Mouse (Mus musculus) stomach, embryonic 15.5 days (tissue): ENCODE data around the gene Gm7168. TPM values are rescaled to one million over a fixed set of nuclear protein-coding genes. Genes with fewer than 3 reads are reported as not detected.
"Not testable (repeated sequence)": the region's sequence is repeated elsewhere in the genome, so short reads cannot be mapped to it uniquely, and the experiment has no call there.

Source experiments
- ATAC-seq: fragments of 200-750 bp; cut with Nextera tagmentation; 2 replicates; pipeline ENCODE4 v1.8.0; 2017; ENCODE audit warnings: low read depth, moderate number of reproducible peaks, moderate TSS enrichment; ENCODE audit not compliant: insufficient read depth, low FRiP score
- H3K27ac ChIP-seq: fragments of 300-500 bp; sonication (generic); 2 replicates; pipeline ENCODE4 v1.5.1; 2015; ENCODE audit warnings: mild to moderate bottlenecking, inconsistent platforms
- H3K27me3 ChIP-seq: fragments of 300-500 bp; sonication (generic); replicated peaks from 2 replicates; pipeline ENCODE4 v1.6.1; 2015; ENCODE audit warnings: inconsistent platforms
- H3K36me3 ChIP-seq: fragments of 300-500 bp; sonication (generic); 2 replicates; pipeline ENCODE4 v1.6.1; 2015; ENCODE audit warnings: inconsistent platforms
- H3K4me1 ChIP-seq: fragments of 300-500 bp; sonication (generic); 2 replicates; pipeline ENCODE4 v1.6.1; 2015; ENCODE audit warnings: inconsistent platforms
- H3K4me2 ChIP-seq: fragments of 300-500 bp; sonication (generic); 2 replicates; pipeline ENCODE4 v1.6.1; 2015; ENCODE audit warnings: mild to moderate bottlenecking, inconsistent platforms
- H3K4me3 ChIP-seq: fragments of 300-500 bp; sonication (generic); replicated peaks from 2 replicates; pipeline ENCODE4 v1.5.1; 2015; ENCODE audit warnings: inconsistent platforms
- H3K9ac ChIP-seq: fragments of 300-500 bp; sonication (generic); 2 replicates; pipeline ENCODE4 v1.6.1; 2015; ENCODE audit warnings: inconsistent platforms
- H3K9me3 ChIP-seq: fragments of 300-500 bp; sonication (generic); 2 replicates; pipeline ENCODE4 v1.6.1; 2016; ENCODE audit warnings: inconsistent platforms
- WGBS: fragments of 180-500 bp; shearing (Covaris S2); methylation state at CpG from one replicate; pipeline ENCODE4 v1.1.7; 2015; 5-methylcytosine and 5-hydroxymethylcytosine counted together
- polyA plus RNA-seq: library from polyadenylated mRNA; unstranded; fragments of >200 nt; fragmentation: Nextera tagmentation; extraction: Ambion mirVana; gene quantifications from 2 replicates; pipeline ENCODE4 v1.2.1, GENCODE M21; 2015

Gene Gm7168
- polyA plus RNA-seq, 1 experiment from 2014 or later, result not detected

- H3K36me3 ChIP-seq, H3K27ac ChIP-seq, H3K4me2 ChIP-seq, H3K9me3 ChIP-seq, H3K4me3 ChIP-seq, H3K9ac ChIP-seq, H3K4me1 ChIP-seq, ATAC-seq, H3K27me3 ChIP-seq: not testable (repeated sequence)
- WGBS, result 98% methylated on average over 2 of the region's 2 CpGs
These were observed 12.8 kb upstream of the Gm7168 start for GRCm38 (mm10) chr17:13935364-13935763.

DNA sequence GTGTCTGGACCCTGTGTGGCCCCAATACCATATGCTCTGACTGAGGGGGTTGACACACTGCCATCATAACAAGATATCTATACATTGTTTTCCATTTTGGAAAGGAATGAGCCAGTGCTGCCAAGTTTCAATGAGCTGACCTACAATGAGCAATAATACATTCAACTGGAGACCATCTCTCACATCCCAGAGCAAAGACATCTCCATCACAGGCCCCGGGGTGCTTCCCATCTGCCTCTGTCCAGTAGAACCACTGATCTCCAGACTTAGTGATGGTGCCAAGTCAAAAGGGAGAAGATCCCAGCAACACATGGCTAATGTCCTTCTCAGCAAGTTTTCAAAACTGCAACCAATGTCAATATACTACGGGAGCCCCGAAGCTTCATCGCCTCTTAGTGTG lies 10.4 kb upstream of the Gm7168 start:
- H3K36me3 ChIP-seq, result no peaks in the 10 kb centered on the region
- ATAC-seq, result no peak
- WGBS, result 93% methylated on average over 4 of the region's 4 CpGs
- H3K9me3 ChIP-seq, result no peaks in the 10 kb centered on the region
- no peak overlapping the region for H3K27ac ChIP-seq
- H3K4me2 ChIP-seq, result no peak overlapping the region
- no peaks in the 10 kb centered on the region for H3K4me1 ChIP-seq
- no peak overlapping the region for H3K9ac ChIP-seq
- no peaks in the 10 kb centered on the region for H3K27me3 ChIP-seq
- H3K4me3 ChIP-seq, result no peak overlapping the region

DNA sequence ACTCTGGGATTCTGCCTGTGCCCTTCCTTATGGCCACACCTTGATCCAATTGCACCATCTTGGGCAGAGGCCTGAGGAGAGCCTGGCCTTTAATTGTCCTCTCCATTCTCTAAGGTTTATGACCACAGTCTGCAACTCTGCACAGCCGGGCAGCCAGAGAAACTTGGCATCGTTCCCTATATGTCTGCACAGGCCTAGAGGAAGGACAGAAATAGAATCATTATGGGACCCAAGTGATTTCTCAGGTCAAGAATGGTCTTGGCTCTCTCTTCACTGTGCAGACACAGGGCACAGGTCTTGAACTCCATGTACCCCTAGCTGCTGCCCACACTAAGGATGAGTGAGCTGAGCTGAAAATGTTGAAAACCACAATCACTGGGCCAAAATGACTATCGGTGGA lies 9.5 kb upstream of the Gm7168 start:
- no peak overlapping the region for H3K27ac ChIP-seq
- no peak overlapping the region for H3K9ac ChIP-seq
- 79% methylated on average over 3 of the region's 3 CpGs for WGBS
- no peak overlapping the region for H3K4me3 ChIP-seq
- H3K27me3 ChIP-seq, result no peaks in the 10 kb centered on the region
- H3K36me3 ChIP-seq, result no peaks in the 10 kb centered on the region
- no peaks in the 10 kb centered on the region for H3K4me1 ChIP-seq
- no peak for ATAC-seq
- H3K4me2 ChIP-seq, result no peak overlapping the region
- no peaks in the 10 kb centered on the region for H3K9me3 ChIP-seq

DNA sequence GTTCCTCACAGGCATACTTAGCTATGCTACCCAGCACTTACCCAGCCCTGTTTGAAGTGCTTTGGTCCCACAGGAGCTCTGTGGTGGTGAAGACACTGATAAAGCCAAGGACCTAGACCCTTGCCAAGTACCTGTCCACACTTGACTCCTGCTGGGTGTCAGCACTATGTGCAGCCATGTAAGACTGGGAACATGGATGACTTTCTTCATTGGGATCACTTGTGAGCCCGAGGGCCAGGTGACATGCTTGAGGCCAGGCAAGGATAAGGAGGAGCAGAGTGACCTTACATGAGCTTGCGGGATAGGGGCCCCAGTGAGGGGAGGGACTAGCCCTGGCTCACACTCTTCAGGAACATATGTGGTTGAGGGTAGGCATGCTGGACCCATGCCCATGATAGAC lies 8.9 kb upstream of the Gm7168 start:
- H3K9ac ChIP-seq, H3K4me2 ChIP-seq, ATAC-seq, H3K27ac ChIP-seq, H3K36me3 ChIP-seq, H3K4me3 ChIP-seq, H3K9me3 ChIP-seq, H3K27me3 ChIP-seq, H3K4me1 ChIP-seq: not testable (repeated sequence)
- WGBS, result 78% methylated on average over 2 of the region's 2 CpGs

DNA sequence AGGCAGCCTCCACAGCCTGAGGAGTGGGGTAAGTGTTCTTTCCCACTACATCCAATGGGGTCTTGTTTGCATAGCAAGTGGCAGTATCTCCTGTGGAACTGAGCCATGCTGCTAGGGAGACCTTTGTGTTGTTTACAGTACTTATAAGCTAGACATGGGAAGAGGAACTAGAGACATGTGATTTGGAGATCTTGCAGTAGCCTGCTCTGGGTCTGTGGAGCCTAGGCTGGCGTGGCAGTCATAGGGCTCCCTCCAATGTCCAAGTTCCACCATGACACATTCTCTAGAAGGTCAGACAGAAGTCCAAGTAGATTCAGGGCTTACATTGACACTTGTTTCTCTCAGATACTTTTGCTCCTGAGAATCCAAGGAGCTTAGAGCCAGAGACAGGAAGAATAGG lies 7.7 kb upstream of the Gm7168 start:
- H3K27ac ChIP-seq, result no peak overlapping the region
- no peaks in the 10 kb centered on the region for H3K27me3 ChIP-seq
- no peaks in the 10 kb centered on the region for H3K36me3 ChIP-seq
- WGBS, result 74% methylated on average over 1 of the region's 1 CpGs
- H3K9ac ChIP-seq, result no peak overlapping the region
- no peaks in the 10 kb centered on the region for H3K4me1 ChIP-seq
- H3K9me3 ChIP-seq, result no peaks in the 10 kb centered on the region
- no peak overlapping the region for H3K4me3 ChIP-seq
- H3K4me2 ChIP-seq, result no peak overlapping the region
- no peak for ATAC-seq

DNA sequence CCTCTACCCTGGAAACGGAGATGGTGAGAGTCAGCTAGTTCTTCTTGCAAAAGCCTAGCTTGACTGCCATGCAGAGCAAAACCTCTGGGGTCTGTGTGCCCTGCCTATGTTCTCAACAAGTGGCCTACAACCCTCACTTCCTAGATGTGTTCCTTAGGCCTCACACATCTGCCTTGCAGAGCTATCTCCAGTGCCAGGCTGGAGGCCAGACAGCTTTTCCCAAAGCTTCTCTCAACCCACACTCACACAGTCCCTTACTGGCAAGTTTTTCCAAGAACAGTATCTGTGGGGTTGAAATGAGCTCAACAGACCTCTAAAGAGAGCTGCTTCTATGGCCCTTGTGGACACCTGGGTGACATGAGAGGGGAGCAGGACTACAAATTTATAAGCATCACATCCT lies 3.4 kb downstream of the Gm7168 start:
- H3K4me1 ChIP-seq, H3K4me3 ChIP-seq, H3K9ac ChIP-seq, H3K27ac ChIP-seq, H3K4me2 ChIP-seq, H3K9me3 ChIP-seq, ATAC-seq, H3K27me3 ChIP-seq, H3K36me3 ChIP-seq: not testable (repeated sequence)
- 67% methylated on average over 1 of the region's 1 CpGs for WGBS

DNA sequence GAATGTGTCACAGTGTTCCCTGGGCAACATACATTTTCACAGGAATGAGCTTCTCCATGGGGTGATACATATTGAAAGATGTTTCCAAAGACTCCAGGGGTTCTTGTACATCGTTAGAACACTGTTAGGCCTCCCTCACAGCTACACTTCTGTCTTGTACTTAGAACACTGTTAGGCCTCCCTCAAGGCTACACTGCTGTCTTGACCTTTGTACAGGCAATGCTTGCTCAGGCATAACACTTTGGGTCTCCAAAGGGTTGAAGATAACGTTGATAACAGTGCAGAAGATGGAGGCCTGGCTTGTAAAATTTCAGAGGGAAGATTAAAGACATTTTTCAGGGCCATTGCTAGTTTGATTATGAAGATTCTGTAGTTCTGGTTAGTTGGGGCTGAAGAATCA lies 10.0 kb downstream of the Gm7168 start:
- not testable (repeated sequence) for H3K27me3 ChIP-seq, H3K4me2 ChIP-seq, H3K4me3 ChIP-seq, H3K36me3 ChIP-seq, H3K4me1 ChIP-seq, H3K9me3 ChIP-seq, H3K9ac ChIP-seq, H3K27ac ChIP-seq, ATAC-seq
- WGBS, result 33% methylated on average over 1 of the region's 2 CpGs

DNA sequence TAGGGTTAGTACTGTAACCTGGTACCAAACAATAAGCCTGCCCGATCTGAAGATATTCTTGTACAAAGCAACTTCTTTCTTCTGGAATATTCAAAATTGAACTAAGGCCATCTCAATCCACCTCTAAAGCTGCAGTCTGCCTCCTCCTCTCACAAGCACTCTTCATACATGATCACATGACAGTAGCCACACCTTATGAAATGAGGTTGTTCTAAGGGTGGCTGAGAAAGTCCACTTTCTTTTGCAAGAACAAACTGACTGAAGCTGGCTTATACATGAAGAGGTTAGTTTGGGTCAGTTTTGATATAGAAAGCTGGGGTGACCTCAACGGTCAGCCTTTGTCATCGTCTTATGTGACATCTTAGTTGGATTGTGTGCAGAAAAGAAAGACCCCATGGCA lies 14.1 kb downstream of the Gm7168 start:
- H3K4me1 ChIP-seq, H3K36me3 ChIP-seq, H3K4me2 ChIP-seq, ATAC-seq, H3K4me3 ChIP-seq, H3K27ac ChIP-seq, H3K9me3 ChIP-seq, H3K9ac ChIP-seq, H3K27me3 ChIP-seq: not testable (repeated sequence)
- WGBS, result 82% methylated on average over 3 of the region's 3 CpGs

DNA sequence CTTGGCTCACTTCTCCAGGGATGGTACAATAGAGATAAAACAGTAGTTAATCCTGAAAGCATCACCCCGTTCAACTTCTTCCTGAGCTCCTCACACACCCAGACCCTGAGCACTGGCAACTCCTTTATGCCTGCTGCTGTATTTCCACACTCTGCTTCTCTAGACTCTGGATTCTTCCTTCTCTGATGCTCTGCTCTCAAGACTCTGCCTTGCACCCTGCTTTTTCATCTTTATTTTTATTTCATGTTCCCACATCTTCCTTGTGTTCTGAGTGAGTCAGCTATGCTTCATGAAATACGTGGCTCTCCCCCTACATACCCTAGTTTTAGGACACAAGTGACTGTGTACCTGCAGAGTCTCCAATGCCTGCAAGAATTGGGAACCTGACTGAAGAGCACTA lies 16.9 kb downstream of the Gm7168 start:
- not testable (repeated sequence) for H3K4me3 ChIP-seq, H3K9ac ChIP-seq, H3K4me1 ChIP-seq, H3K27me3 ChIP-seq, H3K27ac ChIP-seq, ATAC-seq, H3K36me3 ChIP-seq, H3K4me2 ChIP-seq, H3K9me3 ChIP-seq
- 55% methylated on average over 1 of the region's 2 CpGs for WGBS

GRCm38 (mm10) chr17:13969917-13970316 lies 21.7 kb downstream of the Gm7168 start:
- not testable (repeated sequence) for H3K4me3 ChIP-seq, H3K27ac ChIP-seq, H3K4me1 ChIP-seq, H3K4me2 ChIP-seq, H3K27me3 ChIP-seq, H3K36me3 ChIP-seq, H3K9me3 ChIP-seq, ATAC-seq, H3K9ac ChIP-seq
- 63% methylated on average over 1 of the region's 2 CpGs for WGBS

GRCm38 (mm10) chr17:13970796-13971195 lies 22.6 kb downstream of the Gm7168 start:
- H3K27ac ChIP-seq, H3K4me2 ChIP-seq, H3K36me3 ChIP-seq, H3K27me3 ChIP-seq, H3K4me3 ChIP-seq, ATAC-seq, H3K9ac ChIP-seq, H3K9me3 ChIP-seq, H3K4me1 ChIP-seq: not testable (repeated sequence)
- 74% methylated on average over 5 of the region's 5 CpGs for WGBS

GRCm38 (mm10) chr17:13987690-13988089 lies 39.5 kb downstream of the Gm7168 start:
- Histone ChIP-seq H3K36me3 (no peaks in the 10 kb centered on the region), H3K27ac (no peak overlapping the region), H3K27me3 (no peaks in the 10 kb centered on the region), H3K4me1 (no peaks in the 10 kb centered on the region), H3K9ac (no peak overlapping the region), H3K4me3 (no peak overlapping the region), H3K9me3 (no peaks in the 10 kb centered on the region), H3K4me2 (no peak overlapping the region)
- ATAC-seq, result no peak
- WGBS, result 89% methylated on average over 1 of the region's 1 CpGs

GRCm38 (mm10) chr17:13993425-13993824 lies 45.3 kb downstream of the Gm7168 start:
- not testable (repeated sequence) for H3K27me3 ChIP-seq, H3K36me3 ChIP-seq, H3K9me3 ChIP-seq, H3K9ac ChIP-seq, H3K4me1 ChIP-seq, H3K27ac ChIP-seq, H3K4me3 ChIP-seq, ATAC-seq, H3K4me2 ChIP-seq
- WGBS, result 52% methylated on average over 2 of the region's 2 CpGs
